Mouse (Mus musculus): Measurements from ENCODE around the gene Hba-x. TPM values are rescaled to one million over a fixed set of nuclear protein-coding genes. Genes with fewer than 3 reads are reported as not detected.

Gene Hba-x
- not detected for total RNA-seq (2023)

DNA sequence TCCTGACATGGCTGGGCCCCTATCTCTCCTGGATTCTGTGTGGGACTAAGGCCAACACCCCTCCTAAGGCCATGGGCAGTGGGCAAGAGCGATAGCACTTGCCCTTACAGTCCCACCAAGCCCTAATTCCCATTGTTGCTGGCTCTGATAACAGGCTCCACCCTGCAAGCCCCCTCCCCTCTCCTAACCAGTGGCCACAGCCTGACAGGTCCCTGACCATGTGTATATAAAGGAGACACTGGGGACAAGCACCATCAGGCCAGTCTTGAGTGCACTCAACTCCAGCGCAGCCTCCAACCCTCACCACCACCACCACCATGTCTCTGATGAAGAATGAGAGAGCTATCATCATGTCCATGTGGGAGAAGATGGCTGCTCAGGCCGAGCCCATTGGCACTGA is at the start of gene Hba-x:
Gene Hba-x (plus strand): TSS at position 54 of the 400 bp plus-strand sequence.

DNA sequence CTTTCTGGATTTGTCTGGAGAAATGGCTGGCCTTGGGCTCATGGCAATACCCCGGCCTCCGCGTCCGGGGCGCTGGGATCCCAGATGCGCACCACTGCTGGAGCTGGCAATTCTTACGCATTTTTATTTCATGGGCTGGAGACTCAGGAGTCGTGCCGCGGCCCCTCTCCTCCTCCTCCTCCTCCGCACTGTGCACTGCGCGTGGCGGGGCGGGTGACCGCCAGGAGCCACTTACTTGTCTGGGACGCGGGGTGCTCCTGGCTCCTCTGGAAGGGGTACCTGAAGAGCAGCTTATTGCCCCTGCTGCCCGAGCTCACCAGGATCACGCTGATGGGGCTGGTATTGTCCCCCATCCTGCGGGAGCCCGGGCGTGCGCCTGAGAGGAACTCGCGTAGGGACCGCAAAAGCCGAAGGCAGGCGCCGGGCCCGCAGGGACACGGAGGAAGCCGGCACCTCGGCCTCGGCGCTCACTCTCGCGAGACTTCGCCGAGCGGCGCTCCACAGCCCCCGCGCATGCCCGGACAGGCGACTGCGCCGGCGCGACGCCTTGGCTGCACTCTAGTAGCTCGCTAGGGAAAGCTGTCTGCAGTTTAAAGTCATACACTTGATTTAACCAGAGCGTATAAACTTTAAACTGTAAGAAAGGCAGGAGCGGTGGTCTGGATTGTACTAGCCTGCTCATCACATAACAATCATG is 8.9 kb upstream of the Hba-x start, which contains the start of gene Nprl3:
Gene Nprl3 (minus strand): TSS at position 520 of the 697 bp plus-strand sequence.

DNA sequence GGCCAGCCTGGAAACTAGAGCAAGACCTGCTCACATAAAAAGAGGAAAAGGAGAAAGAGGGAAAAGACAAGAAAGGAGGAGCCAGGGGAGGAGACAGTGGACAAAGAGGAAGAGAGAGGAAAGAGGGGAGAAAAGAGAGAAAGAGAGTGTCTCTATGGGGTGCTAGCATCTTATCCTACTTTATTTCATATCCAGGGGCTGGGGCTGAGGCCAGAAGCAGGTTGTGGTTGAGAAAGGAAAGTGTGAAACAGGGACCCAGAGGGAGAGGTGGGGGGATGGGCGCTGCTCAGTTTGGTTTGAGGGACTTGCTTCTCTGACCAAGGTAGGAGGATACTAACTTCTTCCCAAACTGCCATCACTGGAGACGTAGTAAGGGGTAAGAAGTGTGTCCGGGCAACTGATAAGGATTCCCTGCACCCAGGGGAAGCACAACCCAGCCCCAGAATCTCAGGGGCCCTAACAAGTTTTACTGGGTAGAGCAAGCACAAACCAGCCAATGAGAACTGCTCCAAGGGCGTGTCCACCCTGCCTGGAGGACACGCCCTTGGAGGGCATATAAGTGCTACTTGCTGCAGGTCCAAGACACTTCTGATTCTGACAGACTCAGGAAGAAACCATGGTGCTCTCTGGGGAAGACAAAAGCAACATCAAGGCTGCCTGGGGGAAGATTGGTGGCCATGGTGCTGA is 7.0 kb downstream of the Hba-x start, which contains the start of gene Hba-a1:
Gene Hba-a1 (plus strand): TSS at position 421 of the 687 bp plus-strand sequence.

DNA sequence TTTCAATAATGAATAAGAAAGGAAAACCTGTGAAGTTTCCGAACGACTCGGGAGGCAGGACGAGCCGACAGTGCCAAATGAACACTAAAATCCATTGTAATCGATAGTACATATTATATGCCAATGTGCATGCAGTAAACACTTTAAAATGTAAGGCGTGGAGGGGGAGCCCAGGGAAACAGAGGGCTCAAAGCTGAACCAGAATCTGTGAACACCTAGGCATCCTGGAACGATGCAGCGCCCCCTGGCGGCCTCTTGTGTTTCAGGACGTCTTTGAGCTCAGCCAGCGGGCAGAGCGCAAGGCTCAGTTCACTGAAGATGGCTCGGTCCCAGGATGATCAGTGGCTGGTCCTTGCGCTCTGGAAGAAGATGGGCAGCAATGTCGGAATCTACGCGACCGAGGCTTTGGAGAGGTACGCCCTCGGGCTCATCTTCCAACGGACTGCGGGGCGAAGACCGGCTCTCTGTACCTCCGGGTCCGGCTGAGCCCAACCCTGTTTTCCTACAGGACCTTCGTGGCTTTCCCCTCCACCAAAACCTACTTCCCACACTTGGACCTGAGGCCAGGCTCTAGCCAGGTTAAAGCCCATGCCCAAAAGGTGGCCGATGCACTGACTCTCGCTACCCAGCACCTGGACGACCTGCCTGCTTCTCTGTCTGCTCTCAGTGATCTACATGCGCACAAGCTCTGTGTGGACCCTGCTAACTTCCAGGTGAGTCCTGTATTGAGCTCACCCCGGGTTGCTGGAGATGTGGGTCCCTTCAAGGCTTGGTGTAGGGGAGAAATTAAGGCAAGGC is 10.7 kb downstream of the Hba-x start, which contains the start of gene Hbq1b:
Gene Hbq1b (plus strand): TSS at position 271 of the 798 bp plus-strand sequence.

DNA sequence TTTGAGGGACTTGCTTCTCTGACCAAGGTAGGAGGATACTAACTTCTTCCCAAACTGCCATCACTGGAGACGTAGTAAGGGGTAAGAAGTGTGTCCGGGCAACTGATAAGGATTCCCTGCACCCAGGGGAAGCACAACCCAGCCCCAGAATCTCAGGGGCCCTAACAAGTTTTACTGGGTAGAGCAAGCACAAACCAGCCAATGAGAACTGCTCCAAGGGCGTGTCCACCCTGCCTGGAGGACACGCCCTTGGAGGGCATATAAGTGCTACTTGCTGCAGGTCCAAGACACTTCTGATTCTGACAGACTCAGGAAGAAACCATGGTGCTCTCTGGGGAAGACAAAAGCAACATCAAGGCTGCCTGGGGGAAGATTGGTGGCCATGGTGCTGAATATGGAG is 20.0 kb downstream of the Hba-x start, which contains the start of gene Hba-a2:
Gene Hba-a2 (plus strand): TSS at position 287 of the 400 bp plus-strand sequence.

DNA sequence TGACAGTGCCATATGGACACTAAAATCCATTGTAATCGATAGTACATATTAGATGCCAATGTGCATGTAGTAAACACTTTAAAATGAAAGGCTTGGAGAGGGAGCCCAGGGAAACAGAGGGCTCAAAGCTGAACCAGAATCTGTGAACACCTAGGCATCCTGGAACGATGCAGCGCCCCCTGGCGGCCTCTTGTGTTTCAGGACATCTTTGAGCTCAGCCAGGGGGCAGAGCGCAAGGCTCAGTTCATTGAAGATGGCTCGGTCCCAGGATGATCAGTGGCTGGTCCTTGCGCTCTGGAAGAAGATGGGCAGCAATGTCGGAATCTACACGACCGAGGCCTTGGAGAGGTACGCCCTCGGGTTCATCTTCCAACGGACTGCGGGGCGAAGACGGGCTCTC is 23.7 kb downstream of the Hba-x start, which contains the start of gene Hbq1a:
Gene Hbq1a (plus strand): TSS at position 205 of the 400 bp plus-strand sequence.

Other genes starting within 250 kb of the Hba-x start
- gene Il9r, start 76.1 kb upstream of the Hba-x start, total RNA-seq (2023): 3.6 TPM
- gene Snrnp25, start 71.0 kb upstream of the Hba-x start, total RNA-seq (2023): 11.9 TPM
- gene Rhbdf1, start 54.1 kb upstream of the Hba-x start, total RNA-seq (2023): 1.6 TPM
- gene Mpg, start 49.9 kb upstream of the Hba-x start, total RNA-seq (2023): 26.3 TPM
- 58.9 TPM for gene Nprl3, start 8.7 kb upstream of the Hba-x start, total RNA-seq (2023)
- 2,526 TPM for gene Hba-a1, start 7.1 kb downstream of the Hba-x start, total RNA-seq (2023)
- not detected for gene Hbq1b, start 10.6 kb downstream of the Hba-x start, total RNA-seq (2023)
- 1,657 TPM for gene Hba-a2, start 20.1 kb downstream of the Hba-x start, total RNA-seq (2023)
- not detected for gene Hbq1a, start 23.7 kb downstream of the Hba-x start, total RNA-seq (2023)
- gene Sh3pxd2b, start 71.4 kb downstream of the Hba-x start, total RNA-seq (2023): 0.12 TPM
- gene Ubtd2, start 179.0 kb downstream of the Hba-x start, total RNA-seq (2023): 4.9 TPM

All from CD8-positive naive resting alpha-beta T cell, adult 57 days (primary cell).